Mouse (Mus musculus): ENCODE measurements around the gene Ubald2. TPM values are rescaled to one million over a fixed set of nuclear protein-coding genes. Genes with fewer than 3 reads are reported as not detected.
"Not testable (repeated sequence)": the region's sequence is repeated elsewhere in the genome, so short reads cannot be mapped to it uniquely, and the experiment has no call there.

The Ubald2 gene
- polyA plus RNA-seq, 1 experiment = 76.4 TPM

DNA sequence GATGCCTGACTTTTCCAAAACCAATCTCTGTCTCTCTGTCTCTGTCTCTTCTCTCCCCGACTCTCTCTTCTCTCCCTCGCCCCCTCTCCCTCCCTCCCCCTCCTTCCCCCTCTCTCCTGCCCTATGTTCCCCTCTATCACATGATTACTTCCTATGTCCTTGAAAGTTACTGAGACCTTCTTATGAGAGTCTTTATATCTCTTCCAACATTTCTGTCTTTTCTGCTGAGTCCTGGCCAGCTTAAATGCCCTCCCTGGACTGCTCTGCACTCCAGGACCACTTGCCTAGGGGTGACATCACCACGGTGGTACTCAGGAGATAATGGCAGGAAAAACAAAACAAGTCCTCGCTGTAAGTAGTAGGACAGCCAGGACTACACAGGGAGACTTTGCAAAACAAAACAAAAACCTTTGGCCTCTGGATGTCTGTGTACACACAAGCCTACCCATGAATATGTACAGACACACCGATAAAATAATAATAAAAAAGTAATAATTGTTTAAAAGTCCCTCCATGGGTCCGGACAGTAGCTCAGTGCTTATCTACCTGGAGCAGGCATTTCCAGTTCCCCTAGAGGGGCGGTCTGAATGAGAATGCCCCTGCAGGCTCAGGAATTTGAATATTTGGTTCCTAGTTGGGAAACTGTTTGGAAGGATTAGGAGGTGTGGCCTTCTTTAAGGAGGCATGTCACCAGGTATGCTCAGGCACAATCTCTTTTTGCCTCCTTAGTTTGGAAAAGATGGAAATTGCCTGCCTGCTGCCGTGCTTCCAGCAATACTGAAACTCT is 9.1 kb upstream of the Ubald2 start:
- no peak for TF ChIP-seq CTCF (IDR thresholded peaks at IDR 0.05; ENCODE audit: control insufficient read depth, insufficient read depth, insufficient replicate concordance, low read depth, low read length)
- TF ChIP-seq POLR2A (IDR thresholded peaks at IDR 0.05; ENCODE audit: control insufficient read depth, low read depth, low read length) = no peak
- Histone ChIP-seq H3K4me3 (ENCODE audit: control insufficient read depth, low read depth, low read length) (no peak overlapping the region), H3K27ac (ENCODE audit: control insufficient read depth, insufficient read depth, low read depth, low read length) (no peak overlapping the region), H3K4me1 (ENCODE audit: control insufficient read depth, insufficient read depth, low read length) (peaks cover 2% of the 10 kb centered on the region; the same call in 1 of the 2 replicates), H3K27me3 (ENCODE audit: control insufficient read depth, insufficient read depth, low read length) (no peaks in the 10 kb centered on the region), H3K36me3 (ENCODE audit: control insufficient read depth, insufficient read depth, low read length) (no peaks in the 10 kb centered on the region)

DNA sequence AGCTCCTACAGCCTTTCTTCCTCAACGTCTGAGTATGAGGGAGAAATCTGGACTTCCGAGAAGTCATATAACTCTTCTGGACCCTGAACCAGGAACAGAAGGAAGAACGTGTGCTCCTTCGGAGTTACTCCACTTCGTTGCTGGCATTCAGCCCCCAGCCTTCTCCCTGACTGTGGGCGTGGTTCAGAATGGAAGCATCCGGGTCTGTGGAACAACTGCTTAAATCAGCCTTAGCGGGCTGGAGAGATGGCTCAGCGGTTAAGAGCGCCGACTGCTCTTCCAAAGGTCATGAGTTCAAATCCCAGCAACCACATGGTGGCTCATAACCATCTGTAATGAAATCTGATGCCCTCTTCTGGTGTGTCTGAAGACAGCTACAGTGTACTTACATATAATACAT is 7.6 kb upstream of the Ubald2 start:
- not testable (repeated sequence) for H3K27ac ChIP-seq (ENCODE audit: control insufficient read depth, insufficient read depth, low read depth, low read length); H3K36me3 ChIP-seq (ENCODE audit: control insufficient read depth, insufficient read depth, low read length); H3K4me1 ChIP-seq (ENCODE audit: control insufficient read depth, insufficient read depth, low read length); H3K4me3 ChIP-seq (ENCODE audit: control insufficient read depth, low read depth, low read length); H3K27me3 ChIP-seq (ENCODE audit: control insufficient read depth, insufficient read depth, low read length)

DNA sequence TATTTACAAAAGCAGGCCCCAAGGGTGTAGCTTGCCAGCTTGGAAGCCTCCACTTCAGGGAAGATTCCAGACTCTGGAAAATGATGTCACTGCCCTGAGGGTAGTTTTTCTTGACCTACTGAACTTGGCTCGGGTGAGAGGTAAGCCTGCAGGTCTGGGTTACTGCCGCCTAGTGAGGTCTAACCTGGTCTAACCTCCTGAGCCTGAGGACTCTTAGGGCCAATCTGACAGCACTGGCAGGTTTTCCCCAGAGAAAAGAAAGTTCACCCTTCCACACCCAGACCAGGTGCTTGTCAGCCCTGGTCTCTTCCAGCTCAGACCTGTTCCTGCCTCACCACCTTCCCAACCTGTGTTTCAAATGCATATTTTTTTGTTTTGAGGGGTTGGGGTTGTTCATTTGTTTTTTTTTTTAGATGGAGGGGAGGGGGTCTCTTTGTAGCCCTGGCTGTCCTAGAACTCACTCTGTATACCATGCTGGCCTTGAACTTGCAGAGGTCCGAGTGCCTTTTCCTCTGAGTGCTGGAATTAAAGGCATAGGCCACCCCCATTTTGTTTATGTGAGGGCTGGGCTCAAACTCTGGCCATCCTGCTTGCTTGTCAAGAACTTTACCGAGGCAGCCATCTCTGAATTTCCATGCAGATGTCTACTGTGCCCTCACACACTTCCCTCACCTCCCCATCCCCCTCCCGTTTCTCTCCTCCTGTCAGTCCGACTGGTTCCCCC is 6.9 kb upstream of the Ubald2 start:
- peaks cover 7% of the 10 kb centered on the region for H3K4me1 ChIP-seq (ENCODE audit: control insufficient read depth, insufficient read depth, low read length)
- no peak overlapping the region for H3K27ac ChIP-seq (ENCODE audit: control insufficient read depth, insufficient read depth, low read depth, low read length)
- TF ChIP-seq CTCF (IDR thresholded peaks at IDR 0.05; ENCODE audit: control insufficient read depth, insufficient read depth, insufficient replicate concordance, low read depth, low read length) (no peak), POLR2A (IDR thresholded peaks at IDR 0.05; ENCODE audit: control insufficient read depth, low read depth, low read length) (no peak)
- no peaks in the 10 kb centered on the region for H3K36me3 ChIP-seq (ENCODE audit: control insufficient read depth, insufficient read depth, low read length)
- no peak overlapping the region for H3K4me3 ChIP-seq (ENCODE audit: control insufficient read depth, low read depth, low read length)
- H3K27me3 ChIP-seq (ENCODE audit: control insufficient read depth, insufficient read depth, low read length) = no peaks in the 10 kb centered on the region

DNA sequence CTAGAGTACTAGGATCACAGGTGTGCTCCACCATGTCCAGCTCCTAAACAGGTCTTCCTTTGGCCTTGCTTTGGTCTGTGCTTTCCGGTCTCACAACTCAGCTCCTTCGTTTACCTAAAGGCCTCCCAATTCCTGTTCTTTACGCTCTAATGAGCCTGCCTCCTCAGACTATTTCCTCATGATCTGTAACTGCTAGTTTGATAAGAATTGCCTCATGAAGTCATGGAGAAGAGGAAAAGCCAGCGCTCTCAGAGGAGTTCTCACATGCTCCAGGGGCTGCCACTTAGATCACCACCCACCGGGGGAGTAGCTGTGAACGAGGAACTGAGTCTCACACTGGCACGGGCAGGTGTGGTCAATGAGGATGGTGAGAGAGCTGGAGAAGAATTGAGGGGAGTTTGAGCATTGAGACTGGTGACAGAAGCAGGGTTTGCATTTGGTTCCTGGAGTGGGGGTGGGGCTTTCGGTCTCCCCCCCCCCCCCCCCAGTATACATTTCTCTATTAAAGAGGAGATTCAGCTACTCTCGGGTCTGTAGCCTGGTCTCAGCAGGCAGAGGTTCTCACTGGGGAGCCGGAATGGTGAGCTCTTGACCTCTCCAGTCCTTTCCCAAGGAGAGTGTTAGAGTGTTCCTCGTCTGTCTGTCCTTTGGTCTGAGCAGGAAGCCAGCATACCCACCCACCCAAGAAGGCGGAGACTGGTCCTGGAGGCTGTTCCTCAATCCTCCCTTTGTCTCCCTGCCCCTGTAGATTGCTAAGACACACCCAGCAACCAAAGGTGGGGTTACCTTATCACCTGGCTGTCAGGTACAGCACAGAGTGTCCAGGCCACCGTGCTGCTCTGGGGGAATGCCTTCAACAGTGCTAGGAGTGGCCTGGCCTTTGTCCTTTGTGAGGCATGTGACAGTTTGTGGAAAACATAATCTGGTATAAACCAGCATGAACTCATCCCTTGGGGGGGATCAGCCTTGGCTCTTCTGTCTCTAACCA is 4.7 kb upstream of the Ubald2 start:
- H3K27ac ChIP-seq (ENCODE audit: control insufficient read depth, insufficient read depth, low read depth, low read length) = peak overlapping the region; percentile 60; the same call in 1 of the 2 replicates
- H3K27me3 ChIP-seq (ENCODE audit: control insufficient read depth, insufficient read depth, low read length) = no peaks in the 10 kb centered on the region
- H3K4me3 ChIP-seq (ENCODE audit: control insufficient read depth, low read depth, low read length) = no peak overlapping the region
- H3K36me3 ChIP-seq (ENCODE audit: control insufficient read depth, insufficient read depth, low read length) = no peaks in the 10 kb centered on the region
- TF ChIP-seq CTCF (IDR thresholded peaks at IDR 0.05; ENCODE audit: control insufficient read depth, insufficient read depth, insufficient replicate concordance, low read depth, low read length) (no peak), POLR2A (IDR thresholded peaks at IDR 0.05; ENCODE audit: control insufficient read depth, low read depth, low read length) (no peak)
- H3K4me1 ChIP-seq (ENCODE audit: control insufficient read depth, insufficient read depth, low read length) = peaks cover 9% of the 10 kb centered on the region

DNA sequence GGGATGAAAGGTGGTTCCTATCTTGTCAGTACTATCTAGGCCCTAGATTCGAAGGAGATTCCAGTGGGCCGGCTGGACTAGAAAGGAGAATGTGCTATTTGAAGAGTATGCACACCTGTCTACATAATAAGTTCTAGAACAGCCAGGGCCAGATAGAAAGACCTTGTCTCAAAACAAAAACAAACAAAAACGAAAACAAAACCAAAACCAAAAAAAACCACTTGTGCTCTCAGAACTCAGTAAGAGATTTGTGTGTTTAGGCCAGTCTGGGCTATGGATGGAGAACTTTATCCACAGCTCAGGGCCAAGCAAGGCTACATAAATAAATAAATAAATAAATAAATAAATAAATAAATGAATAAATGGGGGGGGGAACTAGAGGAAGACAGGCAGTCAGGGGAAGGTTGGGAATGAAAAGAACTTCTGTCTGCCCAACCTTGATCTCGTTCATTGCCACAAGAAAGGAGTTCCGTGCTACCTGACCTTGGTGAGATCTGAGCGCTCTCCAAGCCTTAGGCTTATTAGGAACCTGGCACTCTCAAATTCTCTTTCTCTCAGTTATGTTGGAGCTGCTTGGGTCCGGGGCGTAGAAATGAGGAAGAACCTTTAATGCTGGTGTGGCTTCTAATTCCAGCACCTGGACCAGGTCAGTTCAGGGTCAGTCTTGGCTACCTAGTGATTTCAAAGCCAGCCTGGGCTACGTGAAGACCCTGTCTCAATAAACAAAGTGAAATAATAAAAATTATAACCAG is 3.9 kb upstream of the Ubald2 start:
- Histone ChIP-seq H3K27me3 (ENCODE audit: control insufficient read depth, insufficient read depth, low read length) (no peaks in the 10 kb centered on the region), H3K4me3 (ENCODE audit: control insufficient read depth, low read depth, low read length) (no peak overlapping the region), H3K4me1 (ENCODE audit: control insufficient read depth, insufficient read depth, low read length) (peaks cover 15% of the 10 kb centered on the region), H3K27ac (ENCODE audit: control insufficient read depth, insufficient read depth, low read depth, low read length) (0 out of 2 replicates have a peak overlapping the region, but pooled peaks have one; percentile 60), H3K36me3 (ENCODE audit: control insufficient read depth, insufficient read depth, low read length) (no peaks in the 10 kb centered on the region)
- TF ChIP-seq CTCF (IDR thresholded peaks at IDR 0.05; ENCODE audit: control insufficient read depth, insufficient read depth, insufficient replicate concordance, low read depth, low read length) (no peak), POLR2A (IDR thresholded peaks at IDR 0.05; ENCODE audit: control insufficient read depth, low read depth, low read length) (no peak)

DNA sequence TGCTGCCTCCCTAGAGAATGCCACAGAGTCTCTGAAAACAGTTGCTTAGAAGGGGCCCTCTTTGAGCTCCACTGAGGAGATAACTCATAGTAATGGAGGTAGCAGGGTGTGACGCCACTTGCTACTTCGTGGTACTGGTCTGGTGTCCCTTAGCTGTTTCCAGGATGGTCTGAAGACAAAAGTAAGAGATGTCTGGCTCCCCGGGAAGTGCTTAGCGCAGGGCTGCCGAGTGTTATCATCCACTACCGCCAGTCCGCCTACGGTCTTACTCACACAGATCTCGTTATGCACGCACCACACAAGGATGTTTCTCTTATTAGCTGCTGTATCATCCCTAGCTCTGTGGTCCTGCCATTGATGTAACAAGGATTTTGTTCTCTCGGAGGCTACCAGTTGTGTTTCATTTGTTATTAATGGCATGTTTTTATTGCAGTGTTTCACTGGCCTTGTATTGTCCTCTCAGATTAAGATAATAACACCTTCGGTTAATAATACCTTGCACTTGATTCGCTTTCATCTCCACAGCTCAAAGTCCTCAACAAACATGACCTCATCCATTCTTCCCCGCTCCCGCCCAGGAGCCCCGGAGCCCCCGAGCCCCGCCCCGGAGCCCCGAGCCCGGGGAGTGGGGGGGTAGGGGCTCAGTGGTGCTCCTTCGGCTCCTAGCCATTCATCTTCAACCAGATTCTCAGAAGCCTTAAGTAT is 3.0 kb upstream of the Ubald2 start:
- peaks cover 16% of the 10 kb centered on the region for H3K4me1 ChIP-seq (ENCODE audit: control insufficient read depth, insufficient read depth, low read length)
- TF ChIP-seq POLR2A (IDR thresholded peaks at IDR 0.05; ENCODE audit: control insufficient read depth, low read depth, low read length) (no peak), CTCF (IDR thresholded peaks at IDR 0.05; ENCODE audit: control insufficient read depth, insufficient read depth, insufficient replicate concordance, low read depth, low read length) (no peak)
- no peaks in the 10 kb centered on the region for H3K27me3 ChIP-seq (ENCODE audit: control insufficient read depth, insufficient read depth, low read length)
- H3K36me3 ChIP-seq (ENCODE audit: control insufficient read depth, insufficient read depth, low read length) = no peaks in the 10 kb centered on the region
- H3K27ac ChIP-seq (ENCODE audit: control insufficient read depth, insufficient read depth, low read depth, low read length) = no peak overlapping the region
- no peak overlapping the region for H3K4me3 ChIP-seq (ENCODE audit: control insufficient read depth, low read depth, low read length)
